Mouse (Mus musculus) liver, adult 2 months (tissue): ENCODE results near the gene Ppp2r2c.

Experiments used
- CTCF ChIP-seq: fragments of 200-500 bp; IDR thresholded peaks from 2 replicates; pipeline ENCODE4 v1.5.1; 2011; ENCODE audit warnings: low read depth, low read length, control low read depth
- POLR2A ChIP-seq: fragments of 200-500 bp; IDR thresholded peaks from 2 replicates; pipeline ENCODE4 v1.6.1; 2011; ENCODE audit warnings: low read length, control low read depth; ENCODE audit not compliant: insufficient read depth; ENCODE audit errors: extremely low read depth

- 0 out of 2 replicates have a peak, but pooled peaks have one; percentile 47 for TF ChIP-seq POLR2A
- TF ChIP-seq CTCF, result peak; percentile 97
These were observed 38.1 kb upstream of the Ppp2r2c start, which contains the start of gene Man2b2 for GRCm38 (mm10) chr5:36829913-36830879.
